Mouse (Mus musculus) liver, adult 2 months (tissue): ENCODE measurements around the gene Atf5. TPM values are rescaled to one million over a fixed set of nuclear protein-coding genes. Genes with fewer than 3 reads are reported as not detected.

ENCODE experiments used
- DNase-seq: peaks from one replicate; pipeline ENCODE4 v3.0.0-alpha.2; 2011; ENCODE audit warnings: low read depth, low spot score; ENCODE audit errors: extremely low read depth
- H3K27ac ChIP-seq: fragments of 200-500 bp; replicated peaks from 2 replicates; pipeline ENCODE4 v1.5.1; 2012; ENCODE audit warnings: low read depth, mild to moderate bottlenecking, control low read depth, inconsistent platforms, low read length; ENCODE audit not compliant: insufficient read depth
- H3K27me3 ChIP-seq: fragments of 200-500 bp; 2 replicates; pipeline ENCODE4 v1.6.1; 2012; ENCODE audit warnings: mild to moderate bottlenecking, moderate library complexity, low read length, inconsistent platforms; ENCODE audit not compliant: control insufficient read depth, insufficient read depth
- H3K36me3 ChIP-seq: fragments of 200-500 bp; 2 replicates; pipeline ENCODE4 v1.6.1; 2012; ENCODE audit warnings: low read length, inconsistent platforms; ENCODE audit not compliant: control insufficient read depth, insufficient read depth
- H3K4me1 ChIP-seq: fragments of 200-500 bp; 2 replicates; pipeline ENCODE4 v1.6.1; 2011; ENCODE audit warnings: low read length; ENCODE audit not compliant: control insufficient read depth, insufficient read depth
- H3K4me3 ChIP-seq: fragments of 200-500 bp; 2 replicates; pipeline ENCODE4 v1.5.1; 2011; ENCODE audit warnings: low read depth, mild to moderate bottlenecking, control low read depth, low read length, moderate library complexity; ENCODE audit not compliant: insufficient read depth
- H3K79me2 ChIP-seq: fragments of 200-500 bp; 2 replicates; pipeline ENCODE4 v1.6.1; 2012; ENCODE audit warnings: inconsistent platforms, mild to moderate bottlenecking, low read length, moderate library complexity; ENCODE audit not compliant: control insufficient read depth, insufficient read depth
- H3K9ac ChIP-seq: fragments of 200-500 bp; 2 replicates; pipeline ENCODE4 v1.6.1; 2012; ENCODE audit warnings: low read depth, mild to moderate bottlenecking, control low read depth, inconsistent platforms, low read length
- CTCF ChIP-seq: fragments of 200-500 bp; IDR thresholded peaks from 2 replicates; pipeline ENCODE4 v1.5.1; 2011; ENCODE audit warnings: low read depth, low read length, control low read depth
- POLR2A ChIP-seq: fragments of 200-500 bp; IDR thresholded peaks from 2 replicates; pipeline ENCODE4 v1.6.1; 2011; ENCODE audit warnings: low read length, control low read depth; ENCODE audit not compliant: insufficient read depth; ENCODE audit errors: extremely low read depth
- WGBS: fragments of 180-500 bp; shearing (Covaris S2); methylation state at CpG from one replicate; pipeline ENCODE4 v1.1.7; 2018; 5-methylcytosine and 5-hydroxymethylcytosine counted together
- polyA plus RNA-seq: library from polyadenylated mRNA; depleted of rRNA; stranded (reverse); fragments of >200 nt; gene quantifications from 2 replicates; pipeline ENCODE4 v1.2.3, GENCODE M21; 2012; rRNA removed
- total RNA-seq: library from RNA; depleted of rRNA; stranded (reverse); fragments of >200 nt; gene quantifications from 2 replicates; pipeline ENCODE4 v1.2.3, GENCODE M21; 2014; rRNA removed

The Atf5 gene
- total RNA-seq (22.9 and 43.9 TPM in 2 replicates), polyA plus RNA-seq (727 and 964 TPM in 2 replicates)

DNA sequence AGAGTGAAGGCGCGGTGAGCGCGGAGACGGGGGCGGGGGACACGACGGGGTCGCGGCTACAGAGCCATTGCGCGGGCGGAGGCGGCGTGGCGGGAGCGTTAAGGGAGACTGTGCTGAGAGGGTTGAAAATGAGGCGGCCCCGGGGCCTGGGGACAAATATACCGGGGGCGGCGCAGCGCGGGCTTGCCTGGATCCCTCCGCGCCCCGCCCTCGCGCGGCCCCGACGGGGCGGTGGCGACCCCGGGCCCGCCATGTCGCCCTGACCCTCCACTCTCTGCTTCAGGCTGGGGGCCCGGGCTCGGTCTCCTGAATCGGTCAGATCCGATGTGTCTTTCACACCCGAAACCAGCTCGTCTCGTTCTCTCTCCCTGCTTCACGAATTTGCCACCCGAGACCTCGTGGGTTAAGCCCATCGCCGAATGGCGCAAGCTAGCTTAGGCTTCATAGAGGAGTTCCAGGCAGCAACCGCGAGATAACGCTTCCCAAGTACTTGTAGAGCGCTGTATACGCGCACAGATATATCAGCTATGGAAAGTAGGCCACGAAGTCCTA lies at the start of gene Atf5:
Gene Atf5 (minus strand): TSS at position 189 of the 552 bp plus-strand sequence.
- peaks cover 40% of the 10 kb centered on the region for H3K4me1 ChIP-seq
- H3K79me2 ChIP-seq, result peaks cover 14% of the 10 kb centered on the region; the same call in 1 of the 2 replicates
- WGBS, result 2% methylated on average over 51 of the region's 57 CpGs
- H3K9ac ChIP-seq, result peak within 1 kb of the TSS; percentile 98
- peak within 1 kb of the TSS; percentile 87 for H3K4me3 ChIP-seq
- TF ChIP-seq POLR2A (peak; percentile 44; the same call in 1 of the 2 replicates), CTCF (no peak)
- H3K27ac ChIP-seq, result peak within 1 kb of the TSS; percentile 93
- H3K36me3 ChIP-seq, result peaks cover 17% of the 10 kb centered on the region
- peak; percentile 73 for DNase-seq
- H3K27me3 ChIP-seq, result no peaks in the 10 kb centered on the region

DNA sequence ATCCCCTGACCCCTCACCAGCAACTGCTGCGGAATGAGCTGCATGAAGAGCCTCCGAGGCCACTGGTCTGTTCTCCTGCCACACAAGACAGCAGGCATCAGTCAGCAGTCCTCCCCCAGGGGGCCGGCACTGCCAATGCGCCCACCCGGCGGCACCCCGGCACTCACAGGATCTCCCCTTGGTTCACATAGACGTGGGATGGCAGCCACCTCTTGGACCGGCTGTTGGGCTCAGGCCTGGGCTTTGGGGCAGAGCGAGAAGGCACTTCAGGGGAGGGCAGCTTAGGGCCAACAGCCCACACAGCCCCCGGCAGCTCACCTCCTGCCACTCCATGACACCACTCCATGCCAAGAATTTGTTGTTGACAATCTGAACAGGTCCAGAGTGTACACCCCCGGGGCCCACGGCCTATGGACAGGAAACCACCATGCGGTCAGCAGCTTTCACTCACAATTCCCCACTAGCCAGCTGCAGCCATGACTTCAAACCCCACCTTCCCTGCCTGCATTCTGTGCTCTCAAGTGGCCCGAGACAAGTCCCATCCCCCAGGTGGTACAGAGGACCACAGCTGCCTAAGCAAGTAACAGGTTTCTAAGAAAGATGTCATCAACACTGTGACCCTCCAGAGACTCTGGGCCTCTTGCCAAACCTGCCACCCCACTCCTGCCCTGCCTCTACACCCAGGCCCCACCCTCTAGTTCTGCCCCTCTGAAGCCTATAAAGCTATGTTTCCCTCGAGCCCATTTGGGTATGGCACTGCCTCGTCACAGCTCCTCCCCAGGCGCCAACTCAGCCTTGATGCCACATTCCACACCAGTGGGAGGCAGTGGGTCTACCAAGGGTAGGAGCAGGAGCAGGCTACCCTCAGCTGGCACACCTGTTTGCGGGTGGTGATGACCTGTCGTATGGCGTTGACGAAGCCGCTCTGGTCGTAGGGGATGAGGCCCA lies 48.4 kb upstream of the Atf5 start:
- Histone ChIP-seq H3K9ac (no peak overlapping the region), H3K79me2 (peaks cover 5% of the 10 kb centered on the region; the same call in 1 of the 2 replicates), H3K27ac (no peak overlapping the region), H3K4me3 (no peak overlapping the region), H3K36me3 (no peaks in the 10 kb centered on the region), H3K27me3 (no peaks in the 10 kb centered on the region), H3K4me1 (peaks cover 12% of the 10 kb centered on the region)
- DNase-seq, result no peak
- TF ChIP-seq CTCF (no peak), POLR2A (no peak)
- WGBS, result 80% methylated on average over 24 of the region's 24 CpGs

DNA sequence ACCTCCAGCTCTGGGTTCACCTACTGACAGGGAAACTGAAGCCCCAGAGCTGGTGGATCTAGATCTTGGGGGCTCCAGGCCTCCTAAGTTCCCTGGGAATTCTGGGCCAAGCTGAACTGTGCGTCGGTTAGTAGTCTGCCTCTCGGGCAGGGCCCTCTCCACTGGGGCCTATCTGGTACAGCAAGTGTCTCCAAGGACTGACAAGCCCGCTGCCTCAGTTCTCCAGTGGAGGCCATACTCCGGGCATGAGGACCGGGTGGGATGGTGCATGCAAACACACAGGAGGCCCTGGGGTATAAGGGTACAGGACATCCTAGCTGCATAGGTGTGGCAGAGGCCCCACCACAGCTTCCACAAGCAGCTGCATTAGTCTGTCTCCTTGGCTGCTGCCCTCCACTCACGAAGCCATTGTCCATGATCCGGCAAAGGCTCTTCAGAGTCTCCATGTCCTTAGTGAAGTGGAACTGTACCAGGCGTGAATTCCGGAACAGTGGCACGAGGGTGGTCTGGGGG lies 47.6 kb upstream of the Atf5 start:
- H3K9ac ChIP-seq, result no peak overlapping the region
- no peaks in the 10 kb centered on the region for H3K27me3 ChIP-seq
- H3K27ac ChIP-seq, result no peak overlapping the region
- H3K79me2 ChIP-seq, result peaks cover 5% of the 10 kb centered on the region; the same call in 1 of the 2 replicates
- 91% methylated on average over 11 of the region's 11 CpGs for WGBS
- TF ChIP-seq CTCF, result no peak
- TF ChIP-seq POLR2A, result no peak
- peaks cover 12% of the 10 kb centered on the region for H3K4me1 ChIP-seq
- no peaks in the 10 kb centered on the region for H3K36me3 ChIP-seq
- no peak overlapping the region for H3K4me3 ChIP-seq
- no peak for DNase-seq

DNA sequence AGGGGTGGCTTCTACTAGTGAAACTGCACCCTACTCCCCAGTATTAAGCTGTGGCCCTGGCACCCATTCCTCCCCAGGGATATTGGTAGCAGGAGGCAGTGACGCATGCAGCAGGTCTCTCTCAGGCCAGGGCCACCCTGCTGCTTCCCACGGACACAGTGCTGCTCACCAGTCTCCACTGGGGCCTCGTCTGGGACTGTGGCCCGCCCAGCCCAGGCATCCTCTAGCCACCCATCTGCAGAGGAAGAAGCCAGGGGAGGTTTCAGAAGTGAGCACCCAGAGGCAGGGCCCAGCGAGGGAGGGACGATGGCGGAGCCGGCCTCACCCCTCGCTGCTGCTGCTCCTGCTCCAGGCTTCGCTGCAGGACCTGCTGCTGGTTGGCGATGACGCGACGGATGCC lies 46.8 kb upstream of the Atf5 start:
- DNase-seq, result no peak

DNA sequence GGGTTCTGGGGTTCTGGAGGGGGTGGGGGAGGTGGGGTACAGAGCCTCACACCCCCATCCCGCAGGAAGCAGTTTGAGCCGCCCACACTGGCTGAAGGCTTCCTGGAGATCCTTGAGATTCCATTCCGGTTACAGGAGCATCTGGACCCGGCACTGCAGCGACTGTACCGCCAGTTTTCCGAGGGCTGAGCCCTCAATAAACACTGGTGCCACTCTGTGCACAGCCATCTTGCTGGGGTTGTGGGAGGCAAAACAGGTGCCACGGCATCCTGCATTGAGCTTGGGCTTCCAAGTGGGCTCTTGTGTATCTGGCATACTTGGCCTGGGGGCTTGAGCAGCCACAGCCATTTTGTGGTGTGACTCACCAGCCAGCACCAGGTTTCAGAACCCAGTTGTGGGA lies 46.0 kb upstream of the Atf5 start:
- Histone ChIP-seq H3K4me3 (no peak overlapping the region), H3K36me3 (no peaks in the 10 kb centered on the region), H3K27ac (no peak overlapping the region), H3K79me2 (peaks cover 1% of the 10 kb centered on the region; the same call in 1 of the 2 replicates), H3K9ac (no peak overlapping the region), H3K4me1 (peaks cover 7% of the 10 kb centered on the region; the same call in 1 of the 2 replicates), H3K27me3 (no peaks in the 10 kb centered on the region)
- whole genome bisulfite sequencing, result 91% methylated on average over 8 of the region's 8 CpGs
- DNase-seq, result no peak
- TF ChIP-seq CTCF (no peak), POLR2A (no peak)

More for the DNA sequence above, 46.8 kb upstream of the Atf5 start:
- Histone ChIP-seq H3K9ac (no peak overlapping the region), H3K4me3 (no peak overlapping the region), H3K36me3 (no peaks in the 10 kb centered on the region), H3K4me1 (peaks cover 12% of the 10 kb centered on the region), H3K27ac (no peak overlapping the region), H3K79me2 (peaks cover 5% of the 10 kb centered on the region; the same call in 1 of the 2 replicates), H3K27me3 (no peaks in the 10 kb centered on the region)
- no peak for TF ChIP-seq CTCF
- no peak for TF ChIP-seq POLR2A
- 94% methylated on average over 14 of the region's 14 CpGs for WGBS
